Mouse (Mus musculus) heart, embryonic 15.5 days (tissue): ENCODE data around the gene Slfn1. TPM values are rescaled to one million over a fixed set of nuclear protein-coding genes. Genes with fewer than 3 reads are reported as not detected.

Experiments
- ATAC-seq: fragments of 200-750 bp; cut with Nextera tagmentation; replicated peaks from 2 replicates; pipeline ENCODE4 v1.8.0; 2017; ENCODE audit warnings: low read depth, moderate TSS enrichment; ENCODE audit not compliant: insufficient number of reproducible peaks, insufficient read depth, low FRiP score
- H3K27ac ChIP-seq: fragments of 300-500 bp; sonication (generic); 2 replicates; pipeline ENCODE4 v1.5.1; 2015; ENCODE audit warnings: mild to moderate bottlenecking, inconsistent platforms
- H3K27me3 ChIP-seq: fragments of 300-500 bp; sonication (generic); 2 replicates; pipeline ENCODE4 v1.6.1; 2015; ENCODE audit warnings: inconsistent platforms
- H3K36me3 ChIP-seq: fragments of 300-500 bp; sonication (generic); 2 replicates; pipeline ENCODE4 v1.6.1; 2015; ENCODE audit warnings: mild to moderate bottlenecking, inconsistent platforms
- H3K4me1 ChIP-seq: fragments of 300-500 bp; sonication (generic); replicated peaks from 2 replicates; pipeline ENCODE4 v1.6.1; 2015; ENCODE audit warnings: inconsistent platforms
- H3K4me2 ChIP-seq: fragments of 300-500 bp; sonication (generic); 2 replicates; pipeline ENCODE4 v1.6.1; 2015; ENCODE audit warnings: inconsistent platforms, mild to moderate bottlenecking, moderate library complexity
- H3K4me3 ChIP-seq: fragments of 300-500 bp; sonication (generic); 2 replicates; pipeline ENCODE4 v1.5.1; 2015; ENCODE audit warnings: mild to moderate bottlenecking, inconsistent platforms
- H3K9ac ChIP-seq: fragments of 300-500 bp; sonication (generic); 2 replicates; pipeline ENCODE4 v1.6.1; 2015; ENCODE audit warnings: mild to moderate bottlenecking, inconsistent platforms
- H3K9me3 ChIP-seq: fragments of 300-500 bp; sonication (generic); replicated peaks from 2 replicates; pipeline ENCODE4 v1.6.1; 2016; ENCODE audit warnings: inconsistent platforms
- WGBS: fragments of 180-500 bp; shearing (Covaris S2); methylation state at CpG from one replicate; pipeline ENCODE4 v1.1.7; 2015; ENCODE audit warnings: mixed read lengths; 5-methylcytosine and 5-hydroxymethylcytosine counted together
- polyA plus RNA-seq: library from polyadenylated mRNA; unstranded; fragments of >200 nt; fragmentation: Nextera tagmentation; extraction: Ambion mirVana; gene quantifications from 2 replicates; pipeline ENCODE4 v1.2.1, GENCODE M21; 2015

Gene Slfn1
- polyA plus RNA-seq = 0.34 and 0.55 TPM in 2 replicates

DNA sequence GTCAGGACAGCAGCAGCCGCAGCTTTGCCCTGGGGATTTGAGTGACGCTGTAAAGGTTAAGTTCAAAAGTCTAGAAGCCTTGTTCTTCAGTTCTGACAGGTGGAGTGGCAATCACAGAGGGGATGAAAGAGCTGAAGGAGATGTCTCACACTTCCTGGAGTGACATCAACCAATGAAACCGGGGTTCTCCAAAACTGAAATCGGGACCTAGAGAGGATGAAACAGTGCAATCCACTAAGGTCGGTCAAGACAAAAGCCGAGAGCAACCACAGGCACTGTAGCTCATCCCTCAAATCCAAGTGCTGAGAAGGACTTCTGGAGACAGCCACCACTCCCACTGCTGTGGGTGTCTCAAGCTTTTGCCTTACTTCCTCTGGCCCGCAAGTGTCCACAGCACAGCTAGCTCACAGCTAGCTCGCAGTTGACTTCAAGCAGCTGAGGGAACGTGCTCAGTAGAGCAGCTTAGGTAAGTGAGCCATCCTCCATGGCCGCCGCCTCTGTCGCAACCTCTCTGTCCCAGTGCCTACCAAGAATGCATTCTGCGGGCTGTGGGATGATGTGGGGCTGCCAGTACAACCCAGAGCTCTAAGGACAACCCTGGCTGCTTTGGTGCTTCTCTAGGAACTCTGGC, at the start of gene Slfn1:
TSS of gene Slfn1 (plus strand) at position 253 of the 631 bp plus-strand sequence.
- Histone ChIP-seq H3K9ac (no peak within 1 kb of the TSS), H3K9me3 (no peaks in the 10 kb centered on the region), H3K36me3 (no peaks in the 10 kb centered on the region), H3K4me1 (no peaks in the 10 kb centered on the region), H3K27me3 (no peaks in the 10 kb centered on the region), H3K4me2 (no peak within 1 kb of the TSS), H3K4me3 (no peak within 1 kb of the TSS), H3K27ac (no peak within 1 kb of the TSS)
- WGBS = 82% methylated on average over 13 of the region's 13 CpGs
- no peak for ATAC-seq

DNA sequence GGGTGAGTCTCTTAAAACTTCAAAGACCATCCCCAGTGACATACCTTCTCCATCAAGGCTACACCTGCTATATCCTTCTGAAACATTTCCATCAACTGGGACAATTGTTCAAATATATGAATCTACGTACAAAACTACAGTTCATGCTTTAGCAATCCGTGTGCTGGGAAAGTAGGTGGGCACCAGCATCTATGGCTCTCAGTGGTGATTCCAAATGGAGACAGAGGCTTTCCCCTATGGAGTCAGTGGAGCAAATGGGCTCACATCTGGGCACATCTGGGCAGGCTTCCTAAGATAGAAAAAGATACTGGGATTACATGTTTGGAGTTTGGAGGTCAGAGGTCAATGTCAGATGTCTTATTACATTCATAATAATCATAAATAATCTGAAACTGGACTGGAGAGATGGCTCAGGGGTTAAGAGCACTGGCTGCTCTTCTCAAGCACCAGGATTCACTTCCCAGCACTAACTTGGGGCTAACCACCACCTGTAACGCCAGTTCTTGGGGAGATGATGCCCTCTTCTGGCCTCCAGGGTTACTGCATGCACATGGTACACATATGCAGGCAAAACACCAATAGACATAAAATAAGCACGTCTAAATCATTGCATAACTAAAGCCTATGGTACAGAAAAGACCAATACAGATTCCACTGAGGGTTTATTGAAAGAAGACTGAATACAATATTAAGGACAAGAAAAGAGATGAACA, 48.5 kb upstream of the Slfn1 start:
- Histone ChIP-seq H3K36me3 (no peaks in the 10 kb centered on the region), H3K4me2 (no peak overlapping the region), H3K27ac (no peak overlapping the region), H3K9ac (no peak overlapping the region), H3K4me1 (0 out of 2 replicates have a peak, but pooled peaks cover 8% of the 10 kb centered on the region), H3K27me3 (no peaks in the 10 kb centered on the region), H3K9me3 (no peaks in the 10 kb centered on the region), H3K4me3 (no peak overlapping the region)
- no peak for ATAC-seq
- WGBS = 77% methylated on average over 4 of the region's 4 CpGs

DNA sequence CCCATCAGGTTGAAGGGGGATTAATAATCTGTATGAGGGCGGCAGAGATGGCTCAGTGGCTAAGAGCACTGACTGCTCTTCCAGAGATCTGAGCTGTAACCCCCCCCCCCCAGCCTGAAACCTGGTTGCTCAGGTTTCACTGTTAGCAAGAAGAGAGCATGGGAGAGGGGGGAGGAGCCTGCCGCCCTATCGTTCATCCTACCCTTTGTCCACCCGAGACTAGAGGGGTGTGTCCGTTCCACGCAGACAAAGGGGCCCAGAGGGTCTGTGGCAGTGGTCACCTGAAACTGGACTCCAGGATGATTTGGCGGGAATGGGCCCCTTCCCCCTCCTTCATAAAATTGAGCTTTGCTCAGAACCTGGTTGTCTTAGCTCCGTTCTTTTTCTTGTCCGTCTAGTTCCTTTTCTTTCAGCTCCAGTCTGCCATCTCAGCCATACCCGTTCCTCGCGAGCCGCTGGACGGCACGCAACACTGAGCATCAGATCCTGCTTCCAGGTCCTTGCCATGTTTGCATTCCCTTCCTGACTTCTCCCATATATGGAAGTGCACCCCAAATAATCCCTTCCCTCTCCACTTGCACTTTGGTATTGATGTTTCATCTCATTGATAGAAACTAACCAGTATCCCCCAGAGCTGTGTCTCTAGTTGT, 46.2 kb upstream of the Slfn1 start:
- H3K4me3 ChIP-seq = no peak overlapping the region
- H3K4me2 ChIP-seq = no peak overlapping the region
- H3K36me3 ChIP-seq = no peaks in the 10 kb centered on the region
- no peaks in the 10 kb centered on the region for H3K9me3 ChIP-seq
- H3K27ac ChIP-seq = no peak overlapping the region
- no peak for ATAC-seq
- no peaks in the 10 kb centered on the region for H3K27me3 ChIP-seq
- no peak overlapping the region for H3K9ac ChIP-seq
- WGBS = 86% methylated on average over 15 of the region's 15 CpGs
- 0 out of 2 replicates have a peak, but pooled peaks cover 8% of the 10 kb centered on the region for H3K4me1 ChIP-seq

DNA sequence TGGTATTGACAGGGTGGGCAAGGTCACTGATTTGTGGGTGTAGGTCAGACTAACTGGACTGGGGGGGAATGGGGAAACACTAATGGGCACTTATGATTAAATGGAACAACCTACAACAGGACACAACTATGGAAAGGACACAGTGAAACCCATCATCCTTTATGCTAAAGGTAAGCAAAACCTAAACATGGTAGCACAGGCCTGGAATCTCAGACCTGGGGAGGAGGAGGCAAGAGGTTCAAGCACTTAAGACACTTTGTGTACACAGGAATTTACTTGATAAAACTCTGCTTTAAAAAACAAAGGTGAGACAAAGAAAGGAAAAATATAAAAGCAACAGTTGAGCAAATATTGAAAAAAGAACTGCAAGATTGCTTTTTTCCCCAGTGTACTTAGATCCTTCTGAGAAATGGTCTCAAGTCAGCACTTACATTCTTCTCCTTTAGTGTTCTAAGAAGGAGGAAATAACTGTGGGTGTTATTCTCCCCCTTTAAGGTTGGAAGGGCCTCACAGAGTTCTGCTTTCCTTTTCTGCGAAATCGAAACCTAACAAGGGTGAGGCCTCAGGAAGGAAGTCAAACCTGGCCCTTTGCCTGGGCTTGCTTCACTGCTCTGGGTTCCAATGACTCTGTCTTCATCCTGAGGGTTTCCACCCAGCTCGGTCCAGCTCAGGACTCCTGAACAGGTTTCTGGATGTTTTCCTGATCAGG, 38.8 kb upstream of the Slfn1 start:
- peak; percentile 62; the same call in 1 of the 2 replicates for ATAC-seq
- Histone ChIP-seq H3K4me2 (no peak overlapping the region), H3K36me3 (no peaks in the 10 kb centered on the region)

DNA sequence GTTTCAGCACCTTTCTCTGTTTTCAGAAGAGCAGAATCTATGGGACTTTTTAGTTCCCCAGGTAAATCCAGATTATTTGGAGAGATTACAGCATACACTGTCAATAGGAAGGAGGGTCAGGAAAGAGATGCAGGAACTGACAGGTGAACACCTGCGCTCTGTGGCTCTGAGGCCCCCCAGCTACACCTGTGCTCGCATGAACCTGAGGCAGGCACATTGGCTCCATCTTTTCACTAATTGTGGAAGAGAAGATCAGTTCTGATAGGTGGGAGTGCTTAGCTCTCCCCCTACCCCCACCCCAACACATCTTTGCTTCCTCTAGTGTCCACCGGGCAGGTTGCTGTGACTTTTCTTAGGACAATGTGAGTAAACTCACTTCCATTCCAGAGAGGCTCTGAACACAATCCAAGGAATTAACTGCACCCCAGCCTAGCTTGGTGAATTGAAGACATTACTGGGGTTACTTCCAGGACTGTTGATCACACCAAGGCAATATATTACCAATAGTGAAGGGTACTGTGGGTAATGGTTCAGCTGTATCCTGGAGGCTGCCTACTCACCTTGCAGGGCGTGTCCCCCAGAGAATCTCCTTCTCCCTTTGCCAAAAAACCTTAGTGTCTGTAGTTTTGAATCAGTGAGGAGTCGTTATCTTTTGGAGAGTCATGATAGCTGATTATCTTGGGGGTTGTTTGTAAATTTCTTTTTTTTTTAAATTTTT, 38.1 kb upstream of the Slfn1 start:
- ATAC-seq = 0 out of 2 replicates have a peak, but pooled peaks have one; percentile 22
- WGBS = 71% methylated on average over 5 of the region's 5 CpGs
- Histone ChIP-seq H3K9me3 (no peaks in the 10 kb centered on the region), H3K9ac (no peak overlapping the region), H3K4me2 (no peak overlapping the region), H3K4me3 (no peak overlapping the region), H3K36me3 (no peaks in the 10 kb centered on the region), H3K4me1 (peaks cover 8% of the 10 kb centered on the region; the same call in 1 of the 2 replicates), H3K27me3 (no peaks in the 10 kb centered on the region), H3K27ac (peak overlapping the region; percentile 77)

More for the DNA sequence above, 38.8 kb upstream of the Slfn1 start:
- Histone ChIP-seq H3K4me3 (no peak overlapping the region), H3K27me3 (no peaks in the 10 kb centered on the region), H3K9ac (no peak overlapping the region), H3K27ac (peak overlapping the region; percentile 77), H3K4me1 (peaks cover 8% of the 10 kb centered on the region; the same call in 1 of the 2 replicates), H3K9me3 (no peaks in the 10 kb centered on the region)
- WGBS = 40% methylated on average over 3 of the region's 3 CpGs

DNA sequence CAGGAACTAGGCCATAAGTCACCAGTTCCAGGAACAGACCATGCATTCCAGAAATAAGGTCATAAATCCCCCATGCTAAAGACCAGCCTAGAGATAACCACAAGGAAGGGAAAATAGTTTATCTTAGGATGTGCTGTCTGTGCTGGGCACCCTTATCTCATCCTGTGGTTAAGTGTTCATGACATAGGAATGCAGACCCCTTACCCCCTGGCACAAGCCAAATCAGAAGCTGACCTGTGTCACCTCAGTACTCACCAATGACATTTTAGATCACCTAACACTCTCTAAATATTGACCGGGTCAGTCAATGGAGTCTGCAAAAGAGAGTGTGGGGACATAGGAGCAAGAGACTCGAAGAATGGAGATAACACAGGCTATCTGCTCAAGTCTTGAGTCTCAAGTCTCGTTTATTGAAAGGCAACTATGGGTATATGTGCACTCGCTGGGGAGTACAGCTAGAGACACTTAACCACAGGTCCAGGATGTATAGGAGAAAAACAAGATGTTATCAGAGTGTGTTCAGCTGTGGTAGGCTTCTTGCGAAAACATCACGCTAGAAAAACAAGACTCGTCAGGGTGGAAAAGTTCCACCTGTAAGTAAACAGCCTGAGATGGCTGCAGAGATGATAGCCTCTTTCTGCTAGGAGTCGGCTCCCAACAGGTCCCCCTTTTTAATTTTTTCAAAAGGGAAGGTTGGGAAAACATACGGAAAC, 37.0 kb upstream of the Slfn1 start:
- Histone ChIP-seq H3K9ac (no peak overlapping the region), H3K27me3 (no peaks in the 10 kb centered on the region), H3K4me1 (peaks cover 8% of the 10 kb centered on the region; the same call in 1 of the 2 replicates), H3K9me3 (no peaks in the 10 kb centered on the region), H3K4me2 (no peak overlapping the region), H3K36me3 (no peaks in the 10 kb centered on the region), H3K4me3 (no peak overlapping the region), H3K27ac (peak overlapping the region; percentile 77; the same call in 1 of the 2 replicates)
- 39% methylated on average over 9 of the region's 9 CpGs for WGBS
- ATAC-seq = peak; percentile 64

DNA sequence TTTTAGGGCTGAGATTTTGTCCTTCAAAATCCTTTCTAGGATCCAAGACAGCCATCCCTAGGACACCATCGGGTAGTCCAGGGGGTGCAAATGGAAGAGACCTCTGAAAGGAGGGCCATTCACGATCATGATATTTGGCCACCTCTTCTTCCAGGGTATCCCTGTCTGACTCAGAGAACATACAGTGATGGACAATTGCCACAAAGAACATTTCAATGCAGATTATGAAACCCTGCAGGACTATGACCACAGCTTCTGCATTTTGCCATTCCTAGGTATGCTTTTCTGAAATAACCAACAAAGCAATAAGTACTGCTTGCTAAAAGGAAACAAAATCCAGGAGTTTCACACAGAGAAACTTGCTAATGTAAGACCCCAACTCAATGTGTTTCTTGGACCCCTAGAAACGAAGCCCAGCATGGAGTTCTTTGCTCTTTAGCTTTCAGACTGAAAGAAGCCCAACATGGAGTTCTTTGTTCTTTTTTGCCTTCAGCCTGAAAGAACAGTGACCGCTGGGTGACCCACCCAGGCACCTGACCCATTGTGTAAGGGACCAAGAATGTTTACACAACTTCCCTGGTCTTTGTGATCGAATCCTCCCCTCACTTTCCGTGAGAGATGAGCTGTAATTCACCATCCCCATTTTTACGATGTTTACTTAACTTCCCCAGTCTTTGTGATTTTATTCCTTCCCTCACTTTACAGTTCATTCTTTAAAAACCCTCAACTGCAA, 33.7 kb upstream of the Slfn1 start:
- Histone ChIP-seq H3K27me3 (no peaks in the 10 kb centered on the region), H3K4me1 (peaks cover 5% of the 10 kb centered on the region; the same call in 1 of the 2 replicates), H3K9ac (no peak overlapping the region), H3K27ac (no peak overlapping the region), H3K4me3 (no peak overlapping the region), H3K9me3 (no peaks in the 10 kb centered on the region), H3K4me2 (no peak overlapping the region), H3K36me3 (no peaks in the 10 kb centered on the region)
- WGBS = 68% methylated on average over 7 of the region's 7 CpGs
- no peak for ATAC-seq

DNA sequence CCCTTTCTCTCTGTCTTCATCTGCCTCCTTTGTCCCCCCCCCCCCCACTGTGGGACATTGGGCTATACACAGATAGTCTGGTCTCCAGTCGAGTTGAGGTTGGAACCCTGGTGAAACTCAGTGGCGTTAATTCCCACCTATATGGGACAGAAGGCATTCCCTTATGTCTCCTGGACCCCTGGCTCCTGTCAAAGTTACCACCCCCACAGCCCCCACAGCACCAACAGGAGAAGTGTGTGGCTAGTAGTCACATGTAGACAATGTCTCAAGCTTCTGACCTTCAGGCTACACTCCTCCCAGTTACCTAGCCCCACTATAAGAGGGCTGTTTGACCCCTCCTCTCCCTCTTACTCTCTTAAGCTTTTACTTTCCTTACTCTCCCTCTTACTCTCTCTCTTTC, 32.5 kb upstream of the Slfn1 start:
- no peak overlapping the region for H3K9ac ChIP-seq
- 72% methylated on average over 2 of the region's 2 CpGs for WGBS
- no peak overlapping the region for H3K4me3 ChIP-seq
- no peaks in the 10 kb centered on the region for H3K36me3 ChIP-seq
- no peaks in the 10 kb centered on the region for H3K4me1 ChIP-seq
- H3K27me3 ChIP-seq = no peaks in the 10 kb centered on the region
- ATAC-seq = no peak
- no peaks in the 10 kb centered on the region for H3K9me3 ChIP-seq
- H3K4me2 ChIP-seq = no peak overlapping the region
- no peak overlapping the region for H3K27ac ChIP-seq

DNA sequence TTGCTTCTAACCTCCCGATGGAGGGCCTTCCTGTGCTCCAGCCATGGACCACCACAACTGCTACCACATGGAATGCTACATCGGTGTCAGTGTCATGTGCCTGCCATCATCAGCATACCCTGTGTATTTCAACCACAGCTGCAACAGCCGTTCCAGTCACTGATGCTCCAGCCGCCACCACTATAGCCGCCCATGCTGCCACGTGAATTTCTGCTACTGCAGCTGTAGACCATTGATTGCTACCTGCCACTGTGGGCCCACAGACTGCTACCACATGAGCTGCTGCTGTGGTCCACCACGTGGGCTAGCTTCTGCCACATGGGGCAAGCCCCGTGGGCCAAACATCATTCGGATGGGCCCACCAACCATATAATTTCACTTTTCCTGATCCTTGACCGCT, 31.9 kb upstream of the Slfn1 start:
- Histone ChIP-seq H3K9me3 (no peaks in the 10 kb centered on the region), H3K4me1 (no peaks in the 10 kb centered on the region), H3K4me2 (no peak overlapping the region), H3K27me3 (no peaks in the 10 kb centered on the region), H3K27ac (no peak overlapping the region), H3K36me3 (no peaks in the 10 kb centered on the region), H3K9ac (no peak overlapping the region), H3K4me3 (no peak overlapping the region)
- ATAC-seq = no peak
- 85% methylated on average over 10 of the region's 10 CpGs for WGBS

DNA sequence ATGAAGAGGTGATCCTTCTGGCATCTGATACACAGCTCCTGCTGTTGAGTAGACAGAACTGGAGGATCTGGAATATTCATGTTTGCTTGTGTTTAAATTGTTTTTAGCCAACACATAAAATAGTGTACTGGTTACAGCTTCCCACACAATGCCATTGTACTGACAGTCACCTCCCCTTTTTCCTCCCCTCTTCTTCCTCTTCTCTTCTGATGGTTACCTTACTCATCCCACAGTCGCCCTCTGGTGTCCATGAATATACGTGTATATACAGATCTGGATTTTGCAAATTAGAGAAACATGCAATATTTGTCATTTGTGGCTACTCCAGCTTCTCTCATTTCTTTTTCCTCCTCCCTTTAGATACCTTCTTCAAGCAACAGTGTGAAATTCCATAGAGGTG, 1.5 kb upstream of the Slfn1 start:
- H3K36me3 ChIP-seq = no peaks in the 10 kb centered on the region
- no peaks in the 10 kb centered on the region for H3K4me1 ChIP-seq
- no peaks in the 10 kb centered on the region for H3K9me3 ChIP-seq
- H3K27ac ChIP-seq = no peak overlapping the region
- 49% methylated on average over 2 of the region's 2 CpGs for WGBS
- no peak for ATAC-seq
- H3K4me2 ChIP-seq = no peak overlapping the region
- no peak overlapping the region for H3K4me3 ChIP-seq
- no peak overlapping the region for H3K9ac ChIP-seq
- H3K27me3 ChIP-seq = no peaks in the 10 kb centered on the region
